Mouse (Mus musculus): ENCODE measurements at regions not wholly inside any gene's neighbourhood (a gene's known extent, or its start where the extent isn't known, plus 50 kb on each side); places are given as distances from the start of the nearest gene placed in this dataset.
"Not testable (repeated sequence)": the region's sequence is repeated elsewhere in the genome, so short reads cannot be mapped to it uniquely, and the experiment has no call there.

- DNase-seq (ENCODE audit: low spot score in 2 of 2), result no peak
These were observed 449.2 kb upstream of the Ube2e3 start for GRCm38 (mm10) chr2:78418561-78419338.

- no peak for DNase-seq (ENCODE audit: low spot score in 2 of 2)
These were observed 451.3 kb upstream of the Ube2e3 start for GRCm38 (mm10) chr2:78416574-78417109.

GRCm38 (mm10) chr2:78412985-78413384, 454.9 kb upstream of the Ube2e3 start:
- DNase-seq (ENCODE audit: low spot score in 2 of 2), result no peak

DNA sequence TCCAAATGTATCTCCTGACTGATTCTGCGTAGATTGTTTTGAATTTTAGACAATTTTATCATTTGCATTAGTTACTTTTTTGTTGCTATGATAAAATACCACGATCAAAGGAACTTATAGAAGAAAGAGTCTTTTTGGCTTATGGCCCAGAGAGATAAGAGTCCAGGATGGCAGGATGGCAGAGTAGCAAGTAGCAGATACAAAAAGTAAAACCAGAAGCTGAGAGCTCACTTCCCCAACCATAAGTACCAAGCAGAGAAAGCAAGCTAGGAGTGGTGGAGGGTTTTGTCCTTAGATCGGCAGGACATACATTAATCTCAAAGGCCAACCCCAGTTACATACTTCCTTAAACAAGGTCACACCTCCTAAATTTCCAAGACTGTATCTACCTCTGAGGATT, 457.7 kb upstream of the Cwc22 start:
- no peak for DNase-seq (ENCODE audit: low spot score in 2 of 2)

DNA sequence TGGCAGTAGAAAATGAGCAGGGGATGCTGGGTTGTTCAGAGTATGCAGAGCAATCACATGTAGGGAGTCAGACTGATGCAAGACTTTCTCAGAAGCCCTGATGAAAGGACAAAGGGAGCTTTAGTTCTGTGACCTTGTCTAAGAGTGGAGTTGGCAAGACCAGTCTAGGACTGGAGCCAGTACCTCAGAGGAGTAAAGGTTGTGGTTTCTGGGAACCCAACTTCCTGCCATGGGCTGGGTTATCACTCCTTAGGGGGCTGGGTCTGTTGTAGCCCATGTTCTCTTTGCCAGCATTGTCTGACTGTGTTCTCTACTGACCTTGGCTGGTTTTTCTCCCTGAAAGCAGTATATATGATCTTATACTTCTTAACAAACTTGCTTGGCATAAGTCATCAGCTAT, 453.1 kb upstream of the Cwc22 start:
- DNase-seq (ENCODE audit: low spot score in 2 of 2), result no peak

DNA sequence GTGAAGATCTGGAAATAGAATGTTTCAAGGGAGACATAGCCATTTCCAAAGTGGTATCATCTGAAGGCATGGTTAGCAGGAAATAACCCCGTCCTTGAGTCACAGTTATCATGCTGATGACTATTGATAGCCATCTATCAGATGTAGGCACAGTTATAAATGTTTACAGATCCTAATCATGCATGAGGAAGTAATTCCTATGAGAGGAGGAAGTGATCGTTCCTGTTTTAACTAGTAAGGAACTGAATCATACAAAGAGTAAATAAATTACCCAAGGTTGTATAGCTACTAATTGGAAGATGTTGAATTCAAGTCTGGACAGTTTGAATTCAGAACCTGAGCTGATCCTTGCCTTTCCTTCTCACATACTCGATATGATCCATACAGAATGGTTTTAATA, 450.7 kb upstream of the Cwc22 start:
- DNase-seq (ENCODE audit: low spot score in 2 of 2), result no peak

GRCm38 (mm10) chr2:78393090-78393489, 446.9 kb upstream of the Cwc22 start:
- no peak for DNase-seq (ENCODE audit: low spot score in 2 of 2)

- no peak for DNase-seq (ENCODE audit: low spot score in 2 of 2)
These were observed 446.2 kb upstream of the Cwc22 start for GRCm38 (mm10) chr2:78392425-78392824.

GRCm38 (mm10) chr2:78388001-78388400, 441.8 kb upstream of the Cwc22 start:
- no peak for DNase-seq (ENCODE audit: low spot score in 2 of 2)

DNA sequence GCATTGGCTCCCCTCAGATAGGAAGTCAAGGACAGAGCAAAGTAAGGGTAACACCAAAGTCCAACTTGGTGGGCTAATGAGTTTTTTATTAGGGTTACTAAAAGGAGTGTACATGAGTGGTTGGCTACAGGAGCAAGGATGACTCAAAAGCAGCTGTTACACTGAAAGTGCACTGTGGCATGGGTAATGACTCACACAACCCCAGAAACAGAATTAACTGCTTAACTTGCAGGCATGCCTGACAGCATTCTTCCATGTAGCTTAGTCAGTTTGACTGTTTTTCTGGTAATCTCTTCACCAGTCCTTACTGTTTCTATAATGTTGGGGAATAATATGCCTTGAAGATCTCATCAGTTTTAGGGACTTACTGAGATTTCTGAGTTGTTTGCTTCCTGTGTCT, 435.1 kb upstream of the Cwc22 start:
- DNase-seq (ENCODE audit: low spot score in 2 of 2), result no peak

DNA sequence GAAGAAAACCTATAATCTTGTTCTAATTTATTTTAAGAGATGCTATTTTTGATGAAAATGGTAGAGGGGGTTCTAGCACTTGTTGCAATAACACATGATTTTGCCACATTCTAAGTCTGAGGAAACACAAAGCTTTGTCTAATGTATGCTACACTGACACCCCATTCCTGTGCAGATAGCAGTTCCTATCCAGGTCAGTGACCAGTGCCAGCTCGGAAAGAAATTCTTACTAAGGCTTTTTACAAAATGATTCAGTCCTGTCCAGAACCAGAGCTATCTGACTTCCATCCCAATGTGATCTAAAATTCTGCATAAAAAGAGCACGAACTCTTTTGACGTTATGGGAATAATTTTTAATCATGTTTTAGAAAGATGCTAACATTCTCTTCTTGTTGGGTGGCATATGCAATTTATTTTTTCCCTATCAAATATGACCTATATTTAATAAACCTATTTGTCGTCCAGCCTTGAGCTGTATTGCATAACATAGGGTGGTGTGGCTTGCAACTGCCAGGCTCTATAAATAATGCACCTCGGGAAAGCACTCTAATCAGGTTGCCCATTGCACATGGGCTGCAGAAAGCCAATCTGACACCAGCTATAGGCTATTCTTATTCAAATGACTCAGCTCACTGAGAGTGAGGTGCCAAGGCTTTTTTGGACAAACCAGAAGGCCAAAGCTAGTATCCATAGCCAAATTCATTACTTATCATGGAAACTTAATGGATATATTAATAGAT, 385.7 kb upstream of the Cwc22 start:
- no peak for DNase-seq (ENCODE audit: low spot score in 2 of 2)

DNA sequence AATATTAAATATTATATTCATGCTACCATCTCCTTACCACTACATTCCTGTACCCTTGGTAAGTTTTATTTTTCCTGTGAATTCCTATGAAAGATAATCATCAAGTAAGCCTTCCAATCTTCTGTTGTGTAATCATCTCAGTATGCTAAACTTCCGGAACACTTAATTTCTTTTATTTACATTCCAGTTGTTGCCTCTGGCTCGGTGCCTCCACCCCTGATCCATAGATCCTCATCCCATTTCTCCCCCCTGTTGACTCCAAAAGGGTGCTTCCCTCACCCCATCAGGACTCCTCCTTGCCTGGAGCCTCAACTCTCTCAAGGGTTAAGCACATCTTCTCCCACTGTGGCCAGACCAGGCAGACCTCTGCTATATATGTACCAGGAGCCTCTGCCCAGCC, 379.9 kb upstream of the Cwc22 start:
- no peak for DNase-seq (ENCODE audit: low spot score in 2 of 2)

- no peak for DNase-seq (ENCODE audit: low spot score in 2 of 2)
These were observed 376.2 kb upstream of the Cwc22 start for GRCm38 (mm10) chr2:78322216-78322965.

DNA sequence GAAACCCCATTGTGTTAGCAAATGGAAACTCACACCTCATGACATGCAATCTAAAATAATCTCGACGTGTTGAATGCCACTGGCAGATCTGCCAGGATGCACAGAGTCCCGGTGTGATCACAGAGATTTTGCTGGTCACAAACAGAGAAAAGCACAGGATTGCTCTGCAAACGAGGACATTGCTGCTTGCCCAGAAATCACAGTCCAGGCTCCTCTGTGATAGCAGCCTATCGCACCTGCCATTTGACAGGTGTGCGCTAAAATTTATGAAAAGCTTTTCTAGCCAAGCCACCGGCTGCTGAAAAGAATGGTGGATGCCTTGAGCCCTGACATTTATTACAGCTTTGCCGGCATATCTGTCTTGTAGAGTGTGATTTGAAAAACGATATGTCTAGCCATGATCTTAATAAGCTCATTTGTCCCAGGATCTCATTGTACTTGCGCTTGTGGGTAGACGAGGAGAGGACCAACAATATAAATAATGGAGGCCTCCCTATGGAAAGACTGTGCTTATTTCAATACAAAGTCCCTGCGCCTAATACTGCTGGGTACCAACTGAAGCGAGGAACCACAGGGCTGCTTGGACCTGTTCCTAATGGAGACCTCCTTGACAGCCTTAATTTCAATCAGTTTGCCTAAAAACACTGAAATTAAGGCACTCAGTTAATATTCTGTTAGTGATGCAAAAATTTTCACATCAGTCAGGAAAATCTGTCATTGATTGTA, 365.8 kb upstream of the Cwc22 start:
- no peak for DNase-seq (ENCODE audit: low spot score in 2 of 2)

DNA sequence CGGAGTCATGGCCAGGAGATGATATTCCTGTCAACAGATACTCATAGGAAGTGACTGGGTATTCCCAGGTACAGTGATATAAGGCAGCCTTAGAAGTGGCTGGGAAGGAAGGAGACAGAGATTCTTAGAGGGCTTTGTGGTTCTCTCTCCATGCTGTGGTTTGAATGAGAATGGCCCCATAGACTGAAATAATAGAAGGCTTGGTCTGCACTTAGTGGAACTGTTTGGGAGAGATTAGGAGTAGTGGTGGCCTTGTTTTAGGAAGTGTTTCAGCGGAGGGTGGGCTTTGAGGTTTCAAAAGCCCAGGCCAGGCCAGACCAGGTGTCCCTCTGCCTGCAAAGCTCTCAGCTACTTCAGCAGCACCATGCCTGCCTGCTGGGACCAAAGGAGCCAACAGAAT, 363.2 kb upstream of the Cwc22 start:
- DNase-seq (ENCODE audit: low spot score in 2 of 2), result no peak

- no peak for DNase-seq (ENCODE audit: low spot score in 2 of 2)
These were observed 360.7 kb upstream of the Cwc22 start for GRCm38 (mm10) chr2:78306897-78307296.

GRCm38 (mm10) chr2:78291665-78292064, 345.5 kb upstream of the Cwc22 start:
- no peak for DNase-seq (ENCODE audit: low spot score in 2 of 2)

- DNase-seq (ENCODE audit: low spot score in 2 of 2), result no peak
These were observed 338.6 kb upstream of the Cwc22 start for GRCm38 (mm10) chr2:78284806-78285205.

GRCm38 (mm10) chr2:78283605-78284004, 337.4 kb upstream of the Cwc22 start:
- DNase-seq (ENCODE audit: low spot score in 2 of 2), result no peak

DNA sequence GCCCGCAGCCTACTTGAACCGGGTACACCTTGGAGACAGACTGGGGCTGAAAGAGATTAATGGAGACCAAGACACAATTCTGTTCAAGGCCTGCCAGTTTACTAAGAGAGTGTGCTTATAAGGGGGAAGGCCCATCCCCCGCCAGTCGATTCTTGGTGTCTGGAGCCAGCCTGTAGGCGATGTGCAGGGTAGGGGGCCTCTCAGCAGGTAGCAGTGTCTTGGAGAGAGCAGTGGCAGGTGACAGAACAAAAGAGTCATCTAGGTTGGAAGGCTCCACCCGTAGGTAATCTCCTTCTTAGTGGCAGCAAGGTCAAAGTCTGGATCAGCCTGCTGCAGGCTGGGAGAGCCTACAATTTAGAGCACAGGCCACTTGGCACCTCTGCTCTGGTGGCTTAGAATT, 335.7 kb upstream of the Cwc22 start:
- not testable (repeated sequence) for DNase-seq (ENCODE audit: low spot score in 2 of 2)

DNA sequence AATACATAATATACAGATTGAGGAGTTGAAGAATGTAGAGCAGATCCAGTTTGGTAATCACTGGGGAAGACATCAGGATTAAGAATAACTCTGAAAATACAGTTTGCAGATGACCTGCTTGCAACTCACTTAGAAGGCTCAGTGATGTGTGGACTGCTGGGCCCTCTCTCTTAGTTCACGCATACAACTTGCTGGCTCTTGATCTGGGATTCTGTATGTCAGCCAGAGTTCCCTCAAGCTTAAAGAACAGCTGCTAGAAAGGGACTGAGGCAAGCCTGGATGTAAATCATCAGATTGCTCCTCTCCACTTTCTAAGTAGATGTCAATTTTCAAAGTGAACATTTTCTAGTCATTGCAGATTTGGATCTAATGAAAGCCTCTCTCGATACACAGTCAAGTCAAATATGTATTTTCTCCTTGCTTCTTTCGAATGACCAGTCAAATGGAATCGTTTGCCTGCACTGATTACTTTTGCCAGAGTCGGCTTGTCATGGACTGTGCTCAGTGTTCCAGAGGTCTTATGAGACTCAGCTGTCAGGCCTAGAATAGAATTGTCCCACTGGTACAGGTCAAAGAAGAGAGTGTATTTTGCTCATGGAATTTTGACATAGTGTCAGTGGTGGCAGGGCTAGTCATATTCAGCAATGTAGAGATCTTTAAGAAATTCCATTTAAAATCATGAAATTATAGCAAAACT, 334.2 kb upstream of the Cwc22 start:
- no peak for DNase-seq (ENCODE audit: low spot score in 2 of 2)
